In genomic region chr11:88216231-88216685, GRCm38 (mm10) we compare ENCODE assay signal across 8 mouse cellular contexts. TPM values are rescaled to one million over a fixed set of nuclear protein-coding genes. Genes with fewer than 3 reads are reported as not detected.
DNase-seq lines count a peak whose midpoint lies in the region; ATAC-seq and TF ChIP-seq lines count a peak whose summit lies in the region.

No protein-coding gene starts in this region.

- H3K27ac ChIP-seq in intestine, postnatal 0 days (ENCODE audit: low read depth, low read length), result no peak overlapping the region

- peak; percentile 76 for DNase-seq in 3T3-L1 (ENCODE audit: low read depth, low spot score)
- DNase-seq in G1E (ENCODE audit: low spot score), result peak; percentile 42
- peak; percentile 88 for DNase-seq in cerebellum, adult 9-10 months
- DNase-seq in left cerebral cortex, postnatal 36 days (ENCODE audit: low spot score in 2 of 2), result peak; percentile 61 to 64
- peak; percentile 84 for DNase-seq in naive thymus-derived CD4-positive, alpha-beta T cell, adult 2 months (ENCODE audit: low read depth)
- DNase-seq in thymus, postnatal 25 days, result peak; percentile 56

- no peak overlapping the region for H3K4me3 ChIP-seq in G1E (ENCODE audit: low read depth, low read length)
- no peak overlapping the region for H3K4me3 ChIP-seq in intestine, postnatal 0 days (ENCODE audit: low read depth, low read length)

- WGBS in intestine, postnatal 0 days, result 24% methylated on average over 10 of the region's 10 CpGs

- H3K9ac ChIP-seq in intestine, postnatal 0 days (ENCODE audit: low read depth, low read length), result no peak overlapping the region

- ATAC-seq in G1E (ENCODE audit: extremely low read depth, insufficient number of reproducible peaks, low FRiP score, poor library complexity, severe bottlenecking), result no peak
- peak; percentile 42 for ATAC-seq in frontal cortex, adult (ENCODE audit: low TSS enrichment)
- ATAC-seq in intestine, postnatal 0 days, result no peak

- peaks cover 36% of the 10 kb centered on the region for H3K27me3 ChIP-seq in G1E (ENCODE audit: insufficient read depth, low read length)
- no peaks in the 10 kb centered on the region for H3K27me3 ChIP-seq in intestine, postnatal 0 days (replicated peaks; ENCODE audit: control insufficient read depth, insufficient read depth, low read length)

- peaks cover 14% of the 10 kb centered on the region for H3K36me3 ChIP-seq in G1E (replicated peaks)
- peaks cover 6% of the 10 kb centered on the region; the same call in 1 of the 2 replicates for H3K36me3 ChIP-seq in intestine, postnatal 0 days (ENCODE audit: control insufficient read depth, insufficient read depth)

- no peaks in the 10 kb centered on the region for H3K9me3 ChIP-seq in G1E (replicated peaks)
- H3K9me3 ChIP-seq in intestine, postnatal 0 days (ENCODE audit: control insufficient read depth), result no peaks in the 10 kb centered on the region

- intact Hi-C loops in left cerebral cortex, postnatal 36 days (cut with DNase I), result loop anchor here (2.0 to 10.0 kb wide), 2 partner anchors 509 to 607 kb away; no protein-coding TSS in a partner anchor

- TF ChIP-seq CTCF in G1E (IDR thresholded peaks at IDR 0.05; ENCODE audit: low read depth, low read length), result peak; percentile 97
- TF ChIP-seq CTCF in intestine, postnatal 0 days (IDR thresholded peaks at IDR 0.05; ENCODE audit: low read depth), result peak; percentile 92

- H3K4me1 ChIP-seq in G1E (ENCODE audit: insufficient read depth, low read depth, low read length), result peaks cover 6% of the 10 kb centered on the region; the same call in 1 of the 2 replicates
- H3K4me1 ChIP-seq in intestine, postnatal 0 days (replicated peaks; ENCODE audit: control insufficient read depth, insufficient read depth, low read length), result no peaks in the 10 kb centered on the region

- H3K4me2 ChIP-seq in intestine, postnatal 0 days (replicated peaks; ENCODE audit: low read depth), result no peak overlapping the region

RNA-seq across cellular contexts. Expression of gene Mrps23, which starts 12.1 kb away (rescaled TPM):
- 41.2 and 68.7 TPM in 2 replicates for total RNA-seq in G1E (2014; fragmentation: Nextera tagmentation)
- total RNA-seq in G1E (2017), result 89.7 and 106 TPM in 2 replicates
- 238 and 268 TPM in 2 replicates for polyA plus RNA-seq in G1E (2012)
- polyA plus RNA-seq in intestine, postnatal 0 days (2015; fragmentation: Nextera tagmentation; extraction: Ambion mirVana), result 54.1 and 59.1 TPM in 2 replicates
- total RNA-seq in left cerebral cortex, postnatal 36 days (2021), result 10 to 100 TPM; 59.5 to 71.0 TPM
